Mouse (Mus musculus) lung, embryonic 16.5 days (tissue): ENCODE data around the gene Trio. TPM values are rescaled to one million over a fixed set of nuclear protein-coding genes. Genes with fewer than 3 reads are reported as not detected.
A peak's percentile ranks its signal among the peaks of the same experiment; 100 is the strongest.

Source experiments
- ATAC-seq: fragments of 200-750 bp; cut with Nextera tagmentation; 2 replicates; pipeline ENCODE4 v1.8.0; 2017; ENCODE audit warnings: low read depth, mild to moderate bottlenecking, moderate library complexity
- H3K27ac ChIP-seq: fragments of 300-500 bp; sonication (generic); 2 replicates; pipeline ENCODE4 v1.5.1; 2014; ENCODE audit warnings: mild to moderate bottlenecking, control low read depth, low read length
- H3K27me3 ChIP-seq: fragments of 300-500 bp; sonication (generic); 2 replicates; pipeline ENCODE4 v1.6.1; 2014; ENCODE audit warnings: low read depth, low read length, mixed read lengths; ENCODE audit not compliant: control insufficient read depth, insufficient read depth
- H3K36me3 ChIP-seq: fragments of 300-500 bp; sonication (generic); 2 replicates; pipeline ENCODE4 v1.6.1; 2014; ENCODE audit warnings: low read length; ENCODE audit not compliant: control insufficient read depth, insufficient read depth
- H3K4me1 ChIP-seq: fragments of 300-500 bp; sonication (generic); replicated peaks from 2 replicates; pipeline ENCODE4 v1.6.1; 2014; ENCODE audit warnings: low read length, mixed read lengths; ENCODE audit not compliant: control insufficient read depth, insufficient read depth
- H3K4me2 ChIP-seq: fragments of 300-500 bp; sonication (generic); 2 replicates; pipeline ENCODE4 v1.6.1; 2014; ENCODE audit warnings: low read depth, low read length, control low read depth
- H3K4me3 ChIP-seq: fragments of 300-500 bp; sonication (generic); 2 replicates; pipeline ENCODE4 v1.5.1; 2014; ENCODE audit warnings: mild to moderate bottlenecking, low read length, control low read depth
- H3K9ac ChIP-seq: fragments of 300-500 bp; sonication (generic); 2 replicates; pipeline ENCODE4 v1.6.1; 2014; ENCODE audit warnings: low read length, control low read depth
- H3K9me3 ChIP-seq: fragments of 300-500 bp; sonication (generic); 2 replicates; pipeline ENCODE4 v1.6.1; 2016; ENCODE audit warnings: low read length; ENCODE audit not compliant: control insufficient read depth
- WGBS: fragments of 180-500 bp; shearing (Covaris S2); extraction: QIAGEN DNeasy Blood & Tissue Kit; methylation state at CpG from one replicate; pipeline ENCODE4 v1.1.7; 2014; 5-methylcytosine and 5-hydroxymethylcytosine counted together
- polyA plus RNA-seq: library from polyadenylated mRNA; unstranded; fragments of >200 nt; fragmentation: Nextera tagmentation; extraction: Ambion mirVana; gene quantifications from 2 replicates; pipeline ENCODE4 v1.2.1, GENCODE M21; 2015

The Trio gene
- polyA plus RNA-seq, 1 experiment from 2014 or later = 16.4 TPM

DNA sequence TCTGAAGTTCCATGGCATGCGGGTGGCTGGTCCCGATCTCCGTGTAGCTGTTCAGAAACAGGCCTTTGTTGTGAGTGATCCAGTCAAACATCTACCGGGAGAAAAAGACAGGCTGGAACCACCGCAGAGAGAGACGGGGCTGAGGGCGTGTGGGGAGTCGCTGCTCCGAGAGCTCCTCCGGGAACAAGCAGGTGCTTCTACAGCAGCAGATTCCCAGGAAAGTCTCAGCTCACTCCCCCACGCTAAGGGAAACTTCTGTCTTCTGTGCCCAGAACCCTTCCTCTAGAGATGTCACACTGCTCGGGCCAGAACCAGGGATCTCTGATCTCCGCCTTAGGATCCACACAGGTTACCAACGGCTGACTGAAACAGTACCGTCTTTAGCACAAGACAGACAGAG is 124.4 kb downstream of the Trio start:
- Histone ChIP-seq H3K27me3 (no peaks in the 10 kb centered on the region), H3K27ac (no peak overlapping the region), H3K4me3 (no peak overlapping the region), H3K4me2 (no peak overlapping the region), H3K9me3 (no peaks in the 10 kb centered on the region), H3K9ac (no peak overlapping the region), H3K4me1 (peaks cover 5% of the 10 kb centered on the region; the same call in 1 of the 2 replicates), H3K36me3 (peaks cover 24% of the 10 kb centered on the region)
- WGBS = 93% methylated on average over 15 of the region's 15 CpGs
- no peak for ATAC-seq

DNA sequence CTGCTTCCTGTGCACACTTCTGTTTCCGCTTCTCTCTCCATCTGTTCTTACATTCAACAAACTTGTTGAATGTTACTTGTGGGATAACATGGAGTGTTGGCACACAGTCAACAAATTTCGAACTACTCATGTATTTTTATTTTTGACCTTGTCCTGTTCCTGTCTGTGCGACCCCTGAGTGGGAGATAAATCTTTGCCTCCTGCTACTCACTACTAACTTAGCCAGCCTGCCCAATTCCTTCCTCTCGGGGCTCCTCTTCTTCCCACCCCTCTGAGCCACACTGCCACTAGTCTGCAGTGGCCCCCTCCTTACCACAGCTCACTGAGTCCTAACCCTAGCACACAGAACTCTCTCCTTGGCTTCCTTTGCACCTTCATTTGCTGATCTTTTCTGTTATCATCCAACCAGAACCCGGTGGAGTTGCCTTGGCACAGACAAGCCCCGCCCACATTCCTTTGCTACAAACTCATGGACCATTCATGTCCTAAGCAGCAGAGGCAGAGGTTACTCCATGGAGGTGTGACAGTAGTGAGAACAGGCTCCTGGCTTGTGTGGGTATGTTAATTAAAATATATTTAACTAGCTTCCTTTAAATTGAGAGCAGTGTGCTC is 126.7 kb downstream of the Trio start:
- Histone ChIP-seq H3K4me3 (no peak overlapping the region), H3K9ac (no peak overlapping the region), H3K9me3 (no peaks in the 10 kb centered on the region), H3K27ac (no peak overlapping the region), H3K27me3 (no peaks in the 10 kb centered on the region), H3K4me1 (peaks cover 5% of the 10 kb centered on the region; the same call in 1 of the 2 replicates), H3K36me3 (peaks cover 28% of the 10 kb centered on the region), H3K4me2 (no peak overlapping the region)
- 49% methylated on average over 6 of the region's 6 CpGs for WGBS
- 0 out of 2 replicates have a peak, but pooled peaks have one; percentile 34 for ATAC-seq

DNA sequence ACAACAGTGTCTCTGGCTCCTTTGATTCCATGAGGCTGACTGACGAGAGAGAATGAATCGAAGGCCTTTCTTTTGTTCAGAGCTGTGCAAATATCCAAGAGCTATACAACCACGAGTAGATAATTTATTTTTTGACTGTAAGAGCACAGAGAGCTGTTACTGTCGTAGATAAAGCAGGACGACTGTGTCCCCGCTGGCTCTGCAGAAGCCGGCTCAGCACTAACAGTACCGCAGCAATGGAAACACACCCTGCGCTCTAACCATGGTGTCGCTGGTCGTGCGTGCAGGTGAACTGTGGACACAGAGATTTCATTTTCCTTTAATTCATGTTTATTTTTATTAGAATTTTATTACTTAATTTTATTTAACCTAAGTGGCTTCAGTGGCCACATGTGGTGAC is 131.5 kb downstream of the Trio start:
- H3K4me1 ChIP-seq = peaks cover under 1% of the 10 kb centered on the region; the same call in 1 of the 2 replicates
- no peak overlapping the region for H3K4me3 ChIP-seq
- H3K9me3 ChIP-seq = no peaks in the 10 kb centered on the region
- H3K27me3 ChIP-seq = no peaks in the 10 kb centered on the region
- no peak for ATAC-seq
- WGBS = 84% methylated on average over 12 of the region's 12 CpGs
- H3K9ac ChIP-seq = no peak overlapping the region
- H3K36me3 ChIP-seq = peaks cover 24% of the 10 kb centered on the region
- H3K4me2 ChIP-seq = no peak overlapping the region
- H3K27ac ChIP-seq = no peak overlapping the region

DNA sequence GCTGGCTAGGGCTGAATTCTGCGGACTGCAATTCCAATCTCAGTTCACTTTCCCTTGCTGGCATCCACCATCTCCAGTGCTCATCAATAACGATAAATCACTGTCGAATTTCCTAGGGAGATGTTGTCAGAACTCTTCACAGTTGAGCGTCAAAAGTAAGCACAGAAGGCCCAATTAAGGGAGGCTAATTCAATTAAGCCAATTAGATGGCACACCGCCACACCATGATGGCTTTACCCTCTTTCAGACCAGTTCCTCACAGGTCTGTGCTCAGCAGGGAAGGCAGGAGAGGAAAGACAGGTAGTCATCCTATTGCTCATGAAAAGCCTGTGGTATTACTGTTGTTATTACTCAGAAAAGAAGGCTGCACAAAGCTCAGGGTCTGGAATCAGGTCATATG is 133.6 kb downstream of the Trio start:
- Histone ChIP-seq H3K9ac (no peak overlapping the region), H3K4me2 (no peak overlapping the region), H3K27me3 (no peaks in the 10 kb centered on the region), H3K27ac (no peak overlapping the region), H3K4me1 (no peaks in the 10 kb centered on the region), H3K9me3 (no peaks in the 10 kb centered on the region), H3K36me3 (peaks cover 17% of the 10 kb centered on the region), H3K4me3 (no peak overlapping the region)
- 75% methylated on average over 5 of the region's 5 CpGs for WGBS
- ATAC-seq = no peak

DNA sequence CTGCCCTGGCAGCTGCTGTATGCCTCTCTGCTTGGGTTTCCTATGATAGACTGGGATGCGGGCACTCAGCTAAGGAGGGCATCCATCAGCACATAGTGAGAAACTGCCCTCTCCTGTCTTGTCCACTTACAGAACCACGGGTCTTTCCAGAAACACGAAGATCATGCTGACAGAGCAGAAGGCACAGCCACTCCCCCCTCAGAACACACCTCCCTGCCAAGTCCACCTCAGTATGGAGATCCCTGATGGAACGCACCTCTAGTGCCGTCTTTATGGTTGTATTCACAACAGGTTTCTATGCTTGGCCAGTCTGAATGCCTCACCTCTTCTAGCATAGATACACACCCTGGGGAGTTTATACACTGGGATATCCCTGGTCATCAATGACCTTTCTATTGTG is 135.0 kb downstream of the Trio start:
- 88% methylated on average over 5 of the region's 5 CpGs for WGBS
- Histone ChIP-seq H3K36me3 (peaks cover 21% of the 10 kb centered on the region), H3K4me3 (no peak overlapping the region), H3K27me3 (no peaks in the 10 kb centered on the region), H3K4me2 (no peak overlapping the region), H3K27ac (no peak overlapping the region), H3K4me1 (no peaks in the 10 kb centered on the region), H3K9ac (no peak overlapping the region), H3K9me3 (no peaks in the 10 kb centered on the region)
- ATAC-seq = no peak

DNA sequence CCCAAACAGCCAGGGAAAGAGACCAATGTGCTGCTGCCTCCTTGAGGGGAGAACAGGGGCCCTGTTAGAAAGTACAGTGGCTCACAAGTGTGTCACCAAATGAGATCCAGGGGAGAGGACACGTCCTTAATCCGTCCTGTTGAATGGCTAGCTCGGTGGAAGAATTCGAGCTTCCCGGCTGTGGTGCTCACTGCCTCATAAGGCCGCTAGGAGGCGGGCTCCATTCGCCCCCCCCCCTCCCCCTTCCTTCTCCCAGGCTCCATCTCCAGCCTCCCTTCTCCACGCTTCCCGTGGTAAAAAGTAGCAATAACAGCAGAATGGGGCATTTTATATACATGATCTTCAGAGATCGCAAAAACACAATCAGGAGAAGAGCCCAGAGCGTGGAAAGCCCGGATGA is 137.5 kb downstream of the Trio start:
- Histone ChIP-seq H3K4me1 (no peaks in the 10 kb centered on the region), H3K9ac (no peak overlapping the region), H3K27me3 (no peaks in the 10 kb centered on the region), H3K4me2 (no peak overlapping the region), H3K27ac (no peak overlapping the region), H3K36me3 (peaks cover 20% of the 10 kb centered on the region), H3K4me3 (no peak overlapping the region), H3K9me3 (no peaks in the 10 kb centered on the region)
- 57% methylated on average over 13 of the region's 13 CpGs for WGBS
- no peak for ATAC-seq

DNA sequence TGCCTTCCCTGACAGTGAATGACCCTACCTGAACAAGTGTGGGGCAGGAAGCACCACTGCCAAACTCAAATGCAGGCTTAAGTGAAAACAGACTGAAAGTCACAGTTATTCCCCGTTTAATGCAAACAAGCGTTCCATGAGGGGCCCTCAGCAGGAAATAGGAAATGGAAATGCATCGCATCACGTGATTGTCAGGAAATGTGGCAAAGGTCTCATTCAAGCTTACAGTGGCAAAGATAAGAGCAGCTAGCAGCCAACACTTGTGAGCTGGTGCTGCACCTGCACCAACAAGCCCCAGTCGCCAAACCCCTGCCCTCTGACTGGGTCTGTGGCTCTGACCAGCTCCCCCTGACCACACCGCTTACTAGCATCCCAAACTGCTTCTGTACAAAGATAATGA is 138.7 kb downstream of the Trio start:
- no peak overlapping the region for H3K27ac ChIP-seq

DNA sequence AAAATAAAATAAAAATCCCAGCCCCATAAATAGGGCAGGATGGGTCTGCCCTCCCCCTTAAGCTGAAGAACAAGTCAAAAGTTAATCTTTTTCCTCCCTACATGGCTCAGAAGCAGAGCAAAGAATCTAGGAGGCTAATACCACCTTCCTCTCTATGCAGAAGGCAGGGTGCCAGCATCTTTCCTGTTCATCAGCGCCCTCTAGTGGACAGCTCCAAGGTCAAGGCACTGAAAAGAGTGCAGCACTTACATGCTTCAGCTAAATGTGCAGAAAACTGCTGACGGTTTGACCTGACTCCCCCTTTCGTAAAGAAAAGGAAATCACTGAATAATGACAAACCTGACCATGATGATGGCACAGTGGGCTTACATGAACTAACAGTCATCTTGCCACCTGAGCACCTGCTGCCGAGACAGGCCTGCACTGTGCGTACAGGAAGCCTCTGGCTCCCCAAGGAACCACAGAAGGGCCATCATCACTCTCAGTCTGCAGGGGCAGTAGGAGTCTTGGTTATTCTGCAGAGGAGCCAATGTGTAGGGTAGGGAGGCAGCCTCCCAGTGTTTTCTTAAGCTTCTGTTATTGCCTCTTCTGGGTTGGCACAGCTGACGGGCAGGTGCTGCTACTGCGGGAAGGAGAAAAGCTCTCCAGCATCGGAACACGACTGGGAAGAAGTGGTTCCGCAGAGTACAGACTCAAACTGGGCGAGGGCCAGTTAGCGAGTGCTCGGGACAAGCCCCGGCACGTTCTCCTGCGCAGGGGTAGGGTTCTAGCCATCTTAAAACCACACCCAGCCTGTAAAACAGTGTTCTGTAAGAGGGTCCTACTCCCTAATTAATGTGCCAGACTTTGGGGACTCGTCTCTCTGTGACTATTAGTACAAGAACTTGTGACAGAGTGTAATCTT is 141.0 kb downstream of the Trio start:
- peaks cover 15% of the 10 kb centered on the region; the same call in 1 of the 2 replicates for H3K36me3 ChIP-seq
- H3K4me2 ChIP-seq = no peak overlapping the region
- no peaks in the 10 kb centered on the region for H3K9me3 ChIP-seq
- H3K4me1 ChIP-seq = peaks cover 6% of the 10 kb centered on the region; the same call in 1 of the 2 replicates
- H3K27ac ChIP-seq = no peak overlapping the region
- no peaks in the 10 kb centered on the region for H3K27me3 ChIP-seq
- H3K9ac ChIP-seq = no peak overlapping the region
- ATAC-seq = peak; percentile 70; the same call in 1 of the 2 replicates
- 70% methylated on average over 17 of the region's 17 CpGs for WGBS
- no peak overlapping the region for H3K4me3 ChIP-seq

More for the DNA sequence above, 138.7 kb downstream of the Trio start:
- Histone ChIP-seq H3K4me1 (peaks cover 5% of the 10 kb centered on the region; the same call in 1 of the 2 replicates), H3K9me3 (no peaks in the 10 kb centered on the region), H3K36me3 (peaks cover 20% of the 10 kb centered on the region), H3K27me3 (no peaks in the 10 kb centered on the region), H3K4me2 (no peak overlapping the region), H3K4me3 (no peak overlapping the region), H3K9ac (no peak overlapping the region)
- WGBS = 65% methylated on average over 6 of the region's 6 CpGs
- ATAC-seq = no peak

DNA sequence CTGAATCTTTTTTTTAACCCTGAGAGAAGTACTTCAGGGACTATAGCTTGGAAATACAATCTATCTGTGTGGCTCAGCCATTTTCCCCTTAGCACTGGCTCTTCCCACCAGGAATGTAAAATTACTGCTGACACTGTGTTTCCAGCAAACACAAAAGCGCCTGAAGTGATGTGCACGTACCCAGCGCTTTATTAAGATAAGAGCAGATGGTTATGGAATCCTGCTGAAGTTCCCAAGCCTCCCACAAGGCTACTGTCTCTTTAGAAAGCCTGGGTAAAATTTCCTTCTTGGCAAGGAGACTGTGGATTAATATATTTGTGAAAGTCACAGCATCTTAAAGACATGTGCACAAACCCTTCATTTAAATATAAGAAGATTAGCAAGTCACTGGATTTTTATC is 141.8 kb downstream of the Trio start:
- H3K9ac ChIP-seq = no peak overlapping the region
- H3K36me3 ChIP-seq = 0 out of 2 replicates have a peak, but pooled peaks cover 12% of the 10 kb centered on the region
- H3K4me1 ChIP-seq = peaks cover 11% of the 10 kb centered on the region
- H3K27ac ChIP-seq = no peak overlapping the region
- no peaks in the 10 kb centered on the region for H3K27me3 ChIP-seq
- H3K9me3 ChIP-seq = no peaks in the 10 kb centered on the region
- H3K4me3 ChIP-seq = no peak overlapping the region
- WGBS = 65% methylated on average over 3 of the region's 3 CpGs
- no peak for ATAC-seq
- H3K4me2 ChIP-seq = no peak overlapping the region
